Comparison of ENCODE assay signal across 9 mouse cellular contexts in genomic region chr2:75959850-75960365, GRCm38 (mm10). TPM values are rescaled to one million over a fixed set of nuclear protein-coding genes. Genes with fewer than 3 reads are reported as not detected.
A peak's percentile ranks its signal among the peaks of the same experiment; 100 is the strongest.
DNase-seq lines count a peak whose midpoint lies in the region; ATAC-seq and TF ChIP-seq lines count a peak whose summit lies in the region.
"Had no signal": no experiment of that assay in that cellular context is flagged by ENCODE, and none has a peak within 500 bp of the region (broad histone marks: within the 10 kb centered on the region; RNA-seq: fewer than 3 reads in every experiment).

No protein-coding gene starts in this region.

- H3K27ac ChIP-seq in embryonic facial prominence, embryonic 14.5 days (replicated peaks; ENCODE audit: low read depth, low read length), result peak overlapping the region; percentile 78
- H3K27ac ChIP-seq in hindbrain, embryonic 14.5 days, result peak overlapping the region; percentile 70
- peak overlapping the region; percentile 67 for H3K27ac ChIP-seq in midbrain, embryonic 14.5 days (replicated peaks; ENCODE audit: low read depth, low read length)
- no peak overlapping the region for H3K27ac ChIP-seq in left cerebral cortex, adult 2 months

- no peaks in the 10 kb centered on the region for H3K9me3 ChIP-seq in embryonic facial prominence, embryonic 14.5 days (ENCODE audit: control insufficient read depth, low read length)
- no peaks in the 10 kb centered on the region for H3K9me3 ChIP-seq in hindbrain, embryonic 14.5 days (ENCODE audit: control insufficient read depth, low read length)
- no peaks in the 10 kb centered on the region for H3K9me3 ChIP-seq in midbrain, embryonic 14.5 days (ENCODE audit: control insufficient read depth, low read length)

- no peak for TF ChIP-seq CTCF in left cerebral cortex, adult 2 months (IDR thresholded peaks at IDR 0.05)

- H3K4me2 ChIP-seq in embryonic facial prominence, embryonic 14.5 days (ENCODE audit: low read depth, low read length), result peak overlapping the region; percentile 52
- peak overlapping the region; percentile 27 for H3K4me2 ChIP-seq in hindbrain, embryonic 14.5 days (replicated peaks)
- peak overlapping the region; percentile 45 for H3K4me2 ChIP-seq in midbrain, embryonic 14.5 days (ENCODE audit: low read length)

- ATAC-seq in embryonic facial prominence, embryonic 14.5 days (ENCODE audit: low read depth), result peak; percentile 76
- peak; percentile 72 for ATAC-seq in hindbrain, embryonic 14.5 days (ENCODE audit: low FRiP score)
- ATAC-seq in midbrain, embryonic 14.5 days (ENCODE audit: low FRiP score, low TSS enrichment), result peak; percentile 58; the same call in 1 of the 2 replicates

- H3K27me3 ChIP-seq in embryonic facial prominence, embryonic 14.5 days (replicated peaks; ENCODE audit: control insufficient read depth, insufficient read depth, low read length), result no peaks in the 10 kb centered on the region
- H3K27me3 ChIP-seq in hindbrain, embryonic 14.5 days (ENCODE audit: control insufficient read depth, insufficient read depth, low read length), result no peaks in the 10 kb centered on the region
- H3K27me3 ChIP-seq in midbrain, embryonic 14.5 days (ENCODE audit: control insufficient read depth, insufficient read depth, low read length), result no peaks in the 10 kb centered on the region

- peaks cover 25% of the 10 kb centered on the region for H3K4me1 ChIP-seq in embryonic facial prominence, embryonic 14.5 days (ENCODE audit: control insufficient read depth, insufficient read depth, low read length)
- peaks cover 12% of the 10 kb centered on the region; the same call in 1 of the 2 replicates for H3K4me1 ChIP-seq in hindbrain, embryonic 14.5 days (replicated peaks; ENCODE audit: control insufficient read depth, insufficient read depth, low read length)
- H3K4me1 ChIP-seq in midbrain, embryonic 14.5 days (ENCODE audit: control insufficient read depth, insufficient read depth, low read length), result peaks cover 28% of the 10 kb centered on the region

- intact Hi-C loops in left cerebral cortex, adult 2 months (cut with DNase I), result loop anchor here (5.0 kb wide), 1 partner anchor 173 kb away; no protein-coding TSS in a partner anchor

- H3K4me3 ChIP-seq in embryonic facial prominence, embryonic 14.5 days (ENCODE audit: low read depth, low read length), result peak overlapping the region; percentile 13; the same call in 1 of the 2 replicates
- no peak overlapping the region for H3K4me3 ChIP-seq in hindbrain, embryonic 14.5 days (replicated peaks; ENCODE audit: low read length)
- H3K4me3 ChIP-seq in midbrain, embryonic 14.5 days (replicated peaks; ENCODE audit: low read depth, low read length), result no peak overlapping the region
- no peak overlapping the region for H3K4me3 ChIP-seq in left cerebral cortex, adult 2 months
- H3K4me3 ChIP-seq: erythroblast, embryonic 14.5 days had no signal

- peak overlapping the region; percentile 51; the same call in 1 of the 2 replicates for H3K9ac ChIP-seq in embryonic facial prominence, embryonic 14.5 days (ENCODE audit: low read depth, low read length)
- peak overlapping the region; percentile 13; the same call in 1 of the 2 replicates for H3K9ac ChIP-seq in hindbrain, embryonic 14.5 days
- peak overlapping the region; percentile 36; the same call in 1 of the 2 replicates for H3K9ac ChIP-seq in midbrain, embryonic 14.5 days (replicated peaks; ENCODE audit: low read length)

- peak; percentile 26 for DNase-seq in cerebellum, adult 11-12 months
- no peak for DNase-seq in cerebellum, adult 8-10 months
- DNase-seq in ES-CJ7 (ENCODE audit: low read depth, low spot score), result peak; percentile 52
- peak; percentile 83 for DNase-seq in embryonic facial prominence, embryonic 14.5 days (ENCODE audit: low spot score)
- DNase-seq in hindbrain, embryonic 14.5 days (ENCODE audit: low spot score), result peak; percentile 62
- DNase-seq in midbrain, embryonic 14.5 days, result peak; percentile 68
- no peak for DNase-seq in left cerebral cortex, adult 2 months (ENCODE audit: extremely low spot score in 1 of 2, low spot score in 2 of 2)
- DNase-seq in urinary bladder, adult 2 months (ENCODE audit: low spot score), result no peak

- H3K36me3 ChIP-seq in embryonic facial prominence, embryonic 14.5 days (ENCODE audit: control insufficient read depth, insufficient read depth, low read length), result no peaks in the 10 kb centered on the region
- H3K36me3 ChIP-seq in hindbrain, embryonic 14.5 days (replicated peaks; ENCODE audit: control insufficient read depth, insufficient read depth), result no peaks in the 10 kb centered on the region
- H3K36me3 ChIP-seq in midbrain, embryonic 14.5 days (ENCODE audit: control insufficient read depth, insufficient read depth, low read length), result no peaks in the 10 kb centered on the region

- WGBS in embryonic facial prominence, embryonic 14.5 days, result 10% methylated on average over 15 of the region's 15 CpGs
- WGBS in hindbrain, embryonic 14.5 days, result 7% methylated on average over 15 of the region's 15 CpGs
- 6% methylated on average over 15 of the region's 15 CpGs for WGBS in midbrain, embryonic 14.5 days

RNA-seq across cellular contexts. Expression of gene Ttc30a2, which starts 18.1 kb away (rescaled TPM):
- polyA plus RNA-seq in embryonic facial prominence, embryonic 14.5 days (2014; fragmentation: Nextera tagmentation; extraction: Ambion mirVana), result 0.43 and 0.56 TPM in 2 replicates
- 1.3 and 1.5 TPM in 2 replicates for polyA plus RNA-seq in hindbrain, embryonic 14.5 days (2014; fragmentation: Nextera tagmentation; extraction: Ambion mirVana)
- 0.93 and 1.2 TPM in 2 replicates for polyA plus RNA-seq in midbrain, embryonic 14.5 days (2014; fragmentation: Nextera tagmentation; extraction: Ambion mirVana)
- total RNA-seq in left cerebral cortex, adult 2 months (2021), result under 1 TPM; 0.28 to 0.50 TPM
- 0.12 and 0.17 TPM in 2 replicates for polyA plus RNA-seq in urinary bladder, adult 2 months (2012; rRNA removed)
- polyA plus RNA-seq: erythroblast, embryonic 14.5 days had no signal

RNA-seq across cellular contexts. Expression of gene Ttc30b, which starts 21.5 kb away (rescaled TPM):
- polyA plus RNA-seq in embryonic facial prominence, embryonic 14.5 days (2014; fragmentation: Nextera tagmentation; extraction: Ambion mirVana), result 14.8 and 15.0 TPM in 2 replicates
- polyA plus RNA-seq in hindbrain, embryonic 14.5 days (2014; fragmentation: Nextera tagmentation; extraction: Ambion mirVana), result 22.7 and 23.6 TPM in 2 replicates
- 17.0 and 21.2 TPM in 2 replicates for polyA plus RNA-seq in midbrain, embryonic 14.5 days (2014; fragmentation: Nextera tagmentation; extraction: Ambion mirVana)
- total RNA-seq in left cerebral cortex, adult 2 months (2021), result 10 to 100 TPM; 10.3 to 13.1 TPM
- 9.6 and 11.3 TPM in 2 replicates for polyA plus RNA-seq in urinary bladder, adult 2 months (2012; rRNA removed)
- polyA plus RNA-seq: erythroblast, embryonic 14.5 days had no signal

RNA-seq across cellular contexts. Expression of gene Ttc30a1, which starts 21.9 kb away (rescaled TPM):
- polyA plus RNA-seq in embryonic facial prominence, embryonic 14.5 days (2014; fragmentation: Nextera tagmentation; extraction: Ambion mirVana), result 7.4 and 7.8 TPM in 2 replicates
- 8.7 and 9.2 TPM in 2 replicates for polyA plus RNA-seq in hindbrain, embryonic 14.5 days (2014; fragmentation: Nextera tagmentation; extraction: Ambion mirVana)
- 8.6 and 9.7 TPM in 2 replicates for polyA plus RNA-seq in midbrain, embryonic 14.5 days (2014; fragmentation: Nextera tagmentation; extraction: Ambion mirVana)
- 1 to 10 TPM; 2.9 to 3.4 TPM for total RNA-seq in left cerebral cortex, adult 2 months (2021)
- polyA plus RNA-seq in urinary bladder, adult 2 months (2012; rRNA removed), result 3.0 and 3.5 TPM in 2 replicates
- polyA plus RNA-seq: erythroblast, embryonic 14.5 days had no signal

Comparison
In these comparisons a context has a peak if more than half of its experiments do, and no peak if none do; other contexts are left out.
1. DNase-seq: peak in cerebellum, adult 11-12 months (single experiment), ES-CJ7 (single experiment), embryonic facial prominence, embryonic 14.5 days (single experiment), hindbrain, embryonic 14.5 days (single experiment) and midbrain, embryonic 14.5 days (single experiment); none in cerebellum, adult 8-10 months (single experiment), left cerebral cortex, adult 2 months (0 of 2) and urinary bladder, adult 2 months (single experiment).
2. Peak in every context shown above with its lines, with median percentiles within 50 percentile points of each other: ATAC-seq, H3K4me2 ChIP-seq and H3K9ac ChIP-seq.